Mouse (Mus musculus): ENCODE data around the gene Ndufb6. TPM values are rescaled to one million over a fixed set of nuclear protein-coding genes. Genes with fewer than 3 reads are reported as not detected.

Gene Ndufb6
- polyA plus RNA-seq, 1 experiment from 2014 or later = 580 TPM

DNA sequence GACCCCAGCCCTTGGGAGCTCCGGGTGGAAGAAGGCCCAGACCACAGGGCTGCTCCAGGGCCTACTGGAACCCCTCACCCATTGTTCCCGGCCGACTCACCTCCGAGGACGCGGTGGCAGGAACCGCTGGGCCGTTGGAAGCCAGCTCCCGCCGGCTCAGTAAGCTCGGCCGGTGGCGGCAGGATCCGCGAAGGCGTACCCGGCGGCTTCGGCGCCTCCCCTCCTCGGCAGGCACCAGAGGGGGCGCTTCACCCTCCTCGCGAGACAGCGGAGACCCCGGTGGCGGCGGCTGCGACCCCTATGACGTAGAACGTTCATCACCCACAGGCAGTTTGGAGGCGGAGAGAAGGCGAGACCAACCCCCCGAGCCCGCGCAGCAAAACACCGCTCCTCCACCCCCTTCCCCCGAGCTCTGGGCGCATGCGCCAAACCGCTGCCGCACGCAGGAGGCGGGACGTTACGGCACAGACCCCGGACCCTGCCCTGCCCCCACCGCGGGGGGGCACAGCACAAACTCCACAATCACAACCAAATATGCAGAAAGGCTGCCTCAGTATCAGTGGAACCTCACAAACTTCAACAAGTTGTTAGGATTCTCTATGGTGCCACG, 10.9 kb downstream of the Ndufb6 start:
- WGBS = under 1% methylated on average over 49 of the region's 50 CpGs
- peak overlapping the region; percentile 81 for H3K4me2 ChIP-seq (ENCODE audit: low read depth, low read length)
- no peaks in the 10 kb centered on the region for H3K27me3 ChIP-seq (ENCODE audit: control insufficient read depth, insufficient read depth, low read length)
- peak; percentile 81 for ATAC-seq (replicated peaks; ENCODE audit: extremely low read depth, insufficient read depth, low FRiP score)
- H3K4me3 ChIP-seq (ENCODE audit: low read length) = peak overlapping the region; percentile 81
- H3K36me3 ChIP-seq (ENCODE audit: control insufficient read depth, insufficient read depth) = peaks cover 6% of the 10 kb centered on the region; the same call in 1 of the 2 replicates
- H3K9ac ChIP-seq (ENCODE audit: low read length) = peak overlapping the region; percentile 90
- peak overlapping the region; percentile 99 for H3K27ac ChIP-seq (ENCODE audit: low read length)
- no peaks in the 10 kb centered on the region for H3K9me3 ChIP-seq (replicated peaks; ENCODE audit: control insufficient read depth, low read length)
- peaks cover 28% of the 10 kb centered on the region for H3K4me1 ChIP-seq (ENCODE audit: control insufficient read depth, insufficient read depth, low read length)

DNA sequence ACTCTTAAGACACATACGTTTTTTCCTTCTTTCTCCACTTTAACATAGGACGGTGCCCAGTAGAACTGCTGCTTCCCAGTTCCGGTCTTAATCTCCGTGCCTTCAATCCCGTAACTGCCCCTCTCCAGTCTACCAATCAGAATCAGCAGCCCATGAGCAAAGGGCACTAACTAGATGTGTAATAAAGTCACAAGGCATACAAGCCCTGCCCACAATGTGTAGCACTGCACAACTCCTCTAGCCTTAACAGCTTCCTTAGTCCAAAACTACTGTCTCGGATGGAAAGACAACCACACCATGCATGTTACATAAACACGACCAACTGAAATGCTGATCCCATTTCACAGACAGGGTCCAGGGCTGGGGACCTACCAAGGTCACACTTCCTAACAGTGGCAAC, 11.5 kb downstream of the Ndufb6 start:
- Histone ChIP-seq H3K27ac (ENCODE audit: low read length) (peak overlapping the region; percentile 99), H3K36me3 (ENCODE audit: control insufficient read depth, insufficient read depth) (peaks cover 8% of the 10 kb centered on the region), H3K9me3 (replicated peaks; ENCODE audit: control insufficient read depth, low read length) (no peaks in the 10 kb centered on the region), H3K4me2 (ENCODE audit: low read depth, low read length) (peak overlapping the region; percentile 81), H3K27me3 (ENCODE audit: control insufficient read depth, insufficient read depth, low read length) (no peaks in the 10 kb centered on the region), H3K4me1 (ENCODE audit: control insufficient read depth, insufficient read depth, low read length) (peaks cover 28% of the 10 kb centered on the region), H3K4me3 (ENCODE audit: low read length) (peak overlapping the region; percentile 81), H3K9ac (ENCODE audit: low read length) (peak overlapping the region; percentile 90)
- ATAC-seq (replicated peaks; ENCODE audit: extremely low read depth, insufficient read depth, low FRiP score) = no peak
- 45% methylated on average over 7 of the region's 7 CpGs for WGBS

DNA sequence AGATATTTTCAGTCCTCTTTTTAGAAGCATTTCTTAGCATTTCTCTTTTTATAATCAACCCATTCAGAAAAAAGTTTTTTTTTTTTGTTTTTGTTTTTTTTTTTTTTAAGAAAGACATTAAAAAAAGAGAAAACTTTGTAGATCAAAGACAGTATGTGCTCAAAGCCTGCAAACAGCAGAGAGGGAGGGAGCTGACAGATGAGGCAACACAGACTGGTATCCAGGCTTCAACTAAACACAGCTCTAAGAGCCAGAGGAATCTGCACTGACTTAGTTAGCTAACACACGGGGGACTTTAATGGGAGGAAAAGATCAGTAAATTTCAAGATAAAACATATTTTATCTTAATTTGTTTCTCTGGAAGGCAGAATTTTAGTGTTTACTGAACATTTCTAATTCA, 14.9 kb downstream of the Ndufb6 start:
- H3K4me3 ChIP-seq (ENCODE audit: low read length) = no peak overlapping the region
- no peak overlapping the region for H3K27ac ChIP-seq (ENCODE audit: low read length)
- no peaks in the 10 kb centered on the region for H3K9me3 ChIP-seq (replicated peaks; ENCODE audit: control insufficient read depth, low read length)
- H3K4me1 ChIP-seq (ENCODE audit: control insufficient read depth, insufficient read depth, low read length) = peaks cover 25% of the 10 kb centered on the region
- no peak overlapping the region; the same call in 1 of the 2 replicates for H3K9ac ChIP-seq (ENCODE audit: low read length)
- no peak overlapping the region for H3K4me2 ChIP-seq (ENCODE audit: low read depth, low read length)
- 40% methylated on average over 1 of the region's 1 CpGs for WGBS
- no peak for ATAC-seq (replicated peaks; ENCODE audit: extremely low read depth, insufficient read depth, low FRiP score)
- peaks cover 30% of the 10 kb centered on the region for H3K36me3 ChIP-seq (ENCODE audit: control insufficient read depth, insufficient read depth)
- H3K27me3 ChIP-seq (ENCODE audit: control insufficient read depth, insufficient read depth, low read length) = no peaks in the 10 kb centered on the region

DNA sequence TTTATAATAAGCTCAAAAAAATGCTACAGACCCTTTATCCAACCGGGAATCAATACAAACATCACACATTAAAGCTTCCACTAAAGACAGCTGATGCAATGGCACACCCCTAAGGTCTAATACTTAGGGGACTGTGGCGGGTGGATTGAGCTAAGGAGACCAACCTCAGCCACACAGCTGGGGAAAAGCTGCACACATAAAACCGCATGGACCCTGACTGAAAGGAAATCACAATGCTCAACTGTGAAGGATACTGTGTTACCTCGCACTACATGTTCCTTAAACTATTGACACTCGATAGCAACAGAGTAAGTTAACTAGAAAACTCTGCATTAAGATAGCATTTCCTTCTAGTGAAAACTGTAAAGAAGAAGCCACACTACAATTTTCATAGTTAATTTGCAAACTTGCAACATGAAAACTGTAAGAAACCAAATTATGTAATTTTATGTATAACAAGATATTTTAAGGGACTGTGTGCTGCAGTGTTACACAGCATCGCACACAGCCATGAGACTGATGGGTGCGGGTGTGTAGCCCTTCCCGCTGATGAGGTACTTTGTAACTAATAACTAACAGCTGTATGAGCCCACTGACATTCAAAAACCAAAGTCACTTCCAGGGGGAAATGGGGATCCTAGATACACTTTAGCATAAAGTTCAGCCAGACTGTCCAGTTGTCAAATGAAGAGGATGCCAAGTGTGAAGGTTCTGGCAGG, 24.7 kb downstream of the Ndufb6 start:
- peaks cover 5% of the 10 kb centered on the region; the same call in 1 of the 2 replicates for H3K36me3 ChIP-seq (ENCODE audit: control insufficient read depth, insufficient read depth)
- WGBS = 80% methylated on average over 8 of the region's 8 CpGs
- H3K9ac ChIP-seq (ENCODE audit: low read length) = no peak overlapping the region
- no peak overlapping the region for H3K4me2 ChIP-seq (ENCODE audit: low read depth, low read length)
- H3K4me1 ChIP-seq (ENCODE audit: control insufficient read depth, insufficient read depth, low read length) = no peaks in the 10 kb centered on the region
- no peak overlapping the region for H3K27ac ChIP-seq (ENCODE audit: low read length)
- no peak for ATAC-seq (replicated peaks; ENCODE audit: extremely low read depth, insufficient read depth, low FRiP score)
- no peak overlapping the region for H3K4me3 ChIP-seq (ENCODE audit: low read length)
- no peaks in the 10 kb centered on the region for H3K9me3 ChIP-seq (replicated peaks; ENCODE audit: control insufficient read depth, low read length)
- H3K27me3 ChIP-seq (ENCODE audit: control insufficient read depth, insufficient read depth, low read length) = no peaks in the 10 kb centered on the region

DNA sequence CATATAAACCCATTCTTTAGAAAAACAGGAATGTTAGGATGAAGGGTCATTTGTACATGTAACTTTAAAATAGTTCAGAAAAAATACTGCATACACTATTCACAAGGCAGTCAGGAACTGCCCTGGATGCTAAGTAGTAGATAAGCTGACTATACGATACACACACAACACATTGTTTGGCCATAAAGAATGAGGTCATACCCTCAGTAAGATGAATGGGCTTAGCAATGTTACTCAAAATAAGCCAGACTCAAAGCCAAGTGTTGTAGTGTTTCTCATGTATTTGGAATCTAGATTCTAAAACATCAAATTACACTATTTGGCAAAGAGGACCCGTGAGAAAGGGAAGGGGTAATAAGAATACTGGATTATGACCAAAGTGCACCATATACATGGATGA, 25.5 kb downstream of the Ndufb6 start:
- no peak overlapping the region for H3K9ac ChIP-seq (ENCODE audit: low read length)
- H3K4me1 ChIP-seq (ENCODE audit: control insufficient read depth, insufficient read depth, low read length) = no peaks in the 10 kb centered on the region
- 34% methylated on average over 2 of the region's 2 CpGs for WGBS
- no peaks in the 10 kb centered on the region for H3K27me3 ChIP-seq (ENCODE audit: control insufficient read depth, insufficient read depth, low read length)
- H3K27ac ChIP-seq (ENCODE audit: low read length) = no peak overlapping the region
- ATAC-seq (replicated peaks; ENCODE audit: extremely low read depth, insufficient read depth, low FRiP score) = 0 out of 2 replicates have a peak, but pooled peaks have one; percentile 55
- H3K9me3 ChIP-seq (replicated peaks; ENCODE audit: control insufficient read depth, low read length) = no peaks in the 10 kb centered on the region
- no peak overlapping the region for H3K4me2 ChIP-seq (ENCODE audit: low read depth, low read length)
- no peak overlapping the region for H3K4me3 ChIP-seq (ENCODE audit: low read length)
- H3K36me3 ChIP-seq (ENCODE audit: control insufficient read depth, insufficient read depth) = 0 out of 2 replicates have a peak, but pooled peaks cover 2% of the 10 kb centered on the region

DNA sequence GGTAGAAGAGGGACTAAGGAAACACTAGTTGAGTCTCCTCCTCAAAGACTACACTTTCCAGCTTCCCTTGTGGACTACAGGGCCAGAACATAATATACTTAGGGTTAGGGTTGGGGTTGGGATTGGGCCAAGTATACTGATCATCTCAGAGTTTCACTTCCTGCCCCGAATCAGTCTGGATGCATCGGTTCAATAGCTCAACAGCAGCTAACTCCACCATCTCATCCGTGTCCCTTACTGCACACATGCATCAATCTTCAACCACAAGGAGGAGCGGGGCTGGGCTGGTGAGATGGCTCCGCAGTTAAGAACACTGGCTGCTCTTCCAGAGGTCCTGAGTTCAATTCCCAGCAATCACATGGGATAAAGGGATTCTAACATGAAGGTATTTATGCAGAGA, 28.2 kb downstream of the Ndufb6 start:
- H3K27ac ChIP-seq (ENCODE audit: low read length) = no peak overlapping the region

DNA sequence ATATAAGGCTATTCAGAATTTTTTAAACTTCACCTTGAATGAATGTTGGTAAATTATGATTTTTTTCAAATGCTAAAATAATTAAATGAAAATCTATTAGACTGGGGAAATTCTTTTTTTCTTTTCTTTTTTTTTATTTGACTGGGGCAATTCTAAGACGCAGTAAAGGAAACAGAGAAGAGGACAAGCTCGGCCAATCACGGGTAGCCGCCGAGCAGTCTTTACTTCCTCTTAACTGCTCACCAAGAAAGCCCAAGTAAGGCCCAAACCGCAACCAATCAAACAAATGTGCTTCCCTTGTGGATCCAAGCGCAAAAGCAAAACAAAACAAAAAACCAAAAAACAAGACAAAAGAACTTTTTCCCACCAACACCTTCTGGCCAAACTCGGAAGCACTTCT, 35.2 kb downstream of the Ndufb6 start:
- Histone ChIP-seq H3K9me3 (replicated peaks; ENCODE audit: control insufficient read depth, low read length) (no peaks in the 10 kb centered on the region), H3K4me1 (ENCODE audit: control insufficient read depth, insufficient read depth, low read length) (no peaks in the 10 kb centered on the region; the same call in 1 of the 2 replicates), H3K27me3 (ENCODE audit: control insufficient read depth, insufficient read depth, low read length) (no peaks in the 10 kb centered on the region), H3K9ac (ENCODE audit: low read length) (no peak overlapping the region), H3K4me2 (ENCODE audit: low read depth, low read length) (no peak overlapping the region), H3K4me3 (ENCODE audit: low read length) (no peak overlapping the region), H3K27ac (ENCODE audit: low read length) (no peak overlapping the region), H3K36me3 (ENCODE audit: control insufficient read depth, insufficient read depth) (no peaks in the 10 kb centered on the region)
- ATAC-seq (replicated peaks; ENCODE audit: extremely low read depth, insufficient read depth, low FRiP score) = no peak
- 73% methylated on average over 8 of the region's 8 CpGs for WGBS

More for the DNA sequence above, 28.2 kb downstream of the Ndufb6 start:
- no peak overlapping the region for H3K4me2 ChIP-seq (ENCODE audit: low read depth, low read length)
- H3K4me3 ChIP-seq (ENCODE audit: low read length) = no peak overlapping the region
- no peak for ATAC-seq (replicated peaks; ENCODE audit: extremely low read depth, insufficient read depth, low FRiP score)
- H3K36me3 ChIP-seq (ENCODE audit: control insufficient read depth, insufficient read depth) = no peaks in the 10 kb centered on the region
- no peaks in the 10 kb centered on the region for H3K9me3 ChIP-seq (replicated peaks; ENCODE audit: control insufficient read depth, low read length)
- H3K9ac ChIP-seq (ENCODE audit: low read length) = no peak overlapping the region
- H3K27me3 ChIP-seq (ENCODE audit: control insufficient read depth, insufficient read depth, low read length) = no peaks in the 10 kb centered on the region
- no peaks in the 10 kb centered on the region for H3K4me1 ChIP-seq (ENCODE audit: control insufficient read depth, insufficient read depth, low read length)
- 88% methylated on average over 5 of the region's 5 CpGs for WGBS

DNA sequence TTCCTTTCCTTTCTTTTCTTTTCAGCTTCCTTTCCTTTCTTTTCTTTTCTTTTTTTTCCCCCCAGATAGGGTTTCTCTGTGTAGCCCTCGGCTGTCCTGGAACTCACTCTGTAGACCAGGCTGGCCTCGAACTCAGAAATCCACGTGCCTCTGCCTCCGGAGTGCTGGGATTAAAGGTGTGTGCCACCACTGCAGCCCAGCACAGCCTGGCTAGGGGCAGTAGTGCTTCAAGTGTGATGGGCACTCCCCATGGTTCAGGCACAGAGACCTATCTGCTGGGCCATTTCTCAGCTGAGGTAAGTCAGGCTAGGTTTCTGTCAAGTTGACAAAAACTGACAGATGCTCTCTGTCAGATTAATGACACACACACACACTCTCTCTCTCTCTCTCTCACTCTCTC, 36.2 kb downstream of the Ndufb6 start:
- WGBS = 78% methylated on average over 4 of the region's 4 CpGs
- Histone ChIP-seq H3K4me1 (ENCODE audit: control insufficient read depth, insufficient read depth, low read length) (no peaks in the 10 kb centered on the region; the same call in 1 of the 2 replicates), H3K4me2 (ENCODE audit: low read depth, low read length) (no peak overlapping the region), H3K36me3 (ENCODE audit: control insufficient read depth, insufficient read depth) (no peaks in the 10 kb centered on the region), H3K4me3 (ENCODE audit: low read length) (no peak overlapping the region), H3K27me3 (ENCODE audit: control insufficient read depth, insufficient read depth, low read length) (no peaks in the 10 kb centered on the region), H3K27ac (ENCODE audit: low read length) (no peak overlapping the region), H3K9me3 (replicated peaks; ENCODE audit: control insufficient read depth, low read length) (no peaks in the 10 kb centered on the region), H3K9ac (ENCODE audit: low read length) (no peak overlapping the region)
- no peak for ATAC-seq (replicated peaks; ENCODE audit: extremely low read depth, insufficient read depth, low FRiP score)

DNA sequence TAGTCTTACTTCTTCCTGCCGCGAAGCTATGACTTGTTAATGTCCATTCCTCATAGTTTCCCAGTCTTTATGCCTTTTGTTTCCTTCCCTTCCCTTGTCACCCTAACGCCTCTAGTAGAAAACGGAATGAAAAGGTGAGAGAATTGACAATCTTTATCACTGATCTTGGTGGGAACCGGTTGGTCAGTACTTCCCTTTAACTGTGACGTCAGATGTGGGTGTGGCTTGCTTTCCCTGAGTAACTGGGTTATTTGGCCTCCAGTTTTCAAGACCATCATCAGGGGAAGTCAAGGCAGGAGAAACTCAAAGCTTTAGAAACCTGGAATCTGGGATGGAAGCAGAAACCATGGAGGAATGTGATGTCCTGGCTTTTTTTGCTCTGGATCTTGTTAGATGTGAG, 37.3 kb downstream of the Ndufb6 start:
- no peak for ATAC-seq (replicated peaks; ENCODE audit: extremely low read depth, insufficient read depth, low FRiP score)
- 50% methylated on average over 6 of the region's 6 CpGs for WGBS
- H3K9me3 ChIP-seq (replicated peaks; ENCODE audit: control insufficient read depth, low read length) = no peaks in the 10 kb centered on the region
- H3K36me3 ChIP-seq (ENCODE audit: control insufficient read depth, insufficient read depth) = no peaks in the 10 kb centered on the region
- H3K4me2 ChIP-seq (ENCODE audit: low read depth, low read length) = no peak overlapping the region
- H3K4me1 ChIP-seq (ENCODE audit: control insufficient read depth, insufficient read depth, low read length) = no peaks in the 10 kb centered on the region; the same call in 1 of the 2 replicates
- no peak overlapping the region for H3K4me3 ChIP-seq (ENCODE audit: low read length)
- no peak overlapping the region for H3K27ac ChIP-seq (ENCODE audit: low read length)
- no peak overlapping the region for H3K9ac ChIP-seq (ENCODE audit: low read length)
- H3K27me3 ChIP-seq (ENCODE audit: control insufficient read depth, insufficient read depth, low read length) = no peaks in the 10 kb centered on the region
